Mouse (Mus musculus) urinary bladder, postnatal 10 days (tissue): ENCODE results near the gene Tpst1.
A peak's percentile ranks its signal among the peaks of the same experiment; 100 is the strongest.

Experiments used
- DNase-seq: peaks from one replicate; pipeline ENCODE4 v3.0.0; 2022; ENCODE audit warnings: low spot score

Tpst1 gene

GRCm38 (mm10) chr5:130089626-130090393 lies 16.7 kb downstream of the Tpst1 start:
- no peak for DNase-seq

- no peak for DNase-seq
These were observed 23.6 kb downstream of the Tpst1 start for GRCm38 (mm10) chr5:130096754-130097153.

GRCm38 (mm10) chr5:130097837-130098236 lies 24.7 kb downstream of the Tpst1 start:
- DNase-seq, result no peak

DNA sequence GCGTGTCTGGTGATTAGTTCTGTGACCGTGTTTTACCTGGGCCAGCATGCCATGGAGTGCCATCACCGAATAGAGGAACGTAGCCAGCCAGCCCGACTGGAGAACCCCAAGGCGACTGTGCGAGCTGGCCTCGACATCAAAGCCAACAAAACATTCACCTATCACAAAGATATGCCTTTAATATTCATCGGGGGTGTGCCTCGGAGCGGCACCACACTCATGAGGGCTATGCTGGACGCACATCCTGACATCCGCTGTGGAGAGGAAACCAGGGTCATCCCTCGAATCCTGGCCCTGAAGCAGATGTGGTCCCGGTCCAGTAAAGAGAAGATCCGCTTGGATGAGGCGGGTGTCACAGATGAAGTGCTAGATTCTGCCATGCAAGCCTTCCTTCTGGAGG lies 28.6 kb downstream of the Tpst1 start:
- DNase-seq, result no peak

- no peak for DNase-seq
These were observed 36.2 kb downstream of the Tpst1 start for GRCm38 (mm10) chr5:130109348-130109747.

DNA sequence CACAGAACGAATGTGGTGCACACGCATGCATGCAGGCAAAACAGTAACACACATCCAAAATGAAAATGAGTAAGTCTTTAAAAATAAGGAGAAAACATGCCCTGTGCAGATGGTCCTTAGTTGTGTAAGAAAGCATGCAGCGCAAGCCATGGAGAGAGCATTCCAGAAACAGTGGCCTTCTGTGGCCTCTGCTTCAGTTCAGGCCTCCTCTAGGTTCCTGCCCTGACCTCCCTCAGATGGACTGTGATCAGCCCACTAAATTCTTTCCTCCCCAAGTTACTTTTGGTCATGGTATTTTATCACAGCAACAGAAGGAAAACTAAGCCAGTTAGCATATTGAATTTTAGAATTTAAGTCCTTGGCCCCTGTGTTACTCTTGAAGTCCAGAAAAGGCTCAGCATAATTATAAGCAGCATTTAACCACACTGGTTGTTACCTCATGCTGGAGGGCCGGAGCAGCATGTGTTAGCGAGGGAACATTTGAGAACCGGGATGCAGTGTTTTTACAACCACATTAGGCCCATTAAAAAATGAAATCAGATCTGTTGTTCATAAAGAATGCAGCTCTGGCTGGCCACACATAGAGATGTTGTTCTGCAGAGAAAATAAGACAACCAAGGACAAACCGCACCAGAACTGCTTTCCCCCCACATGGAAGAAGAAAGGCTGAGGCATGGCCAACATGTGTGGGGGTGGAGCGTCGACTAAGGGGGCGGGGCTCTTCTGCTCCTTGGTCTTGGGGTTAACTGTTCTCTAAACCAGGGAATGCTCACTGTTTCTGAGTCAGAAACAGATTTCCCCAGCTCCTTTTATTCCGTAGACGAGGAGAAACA lies 37.7 kb downstream of the Tpst1 start:
- no peak for DNase-seq

DNA sequence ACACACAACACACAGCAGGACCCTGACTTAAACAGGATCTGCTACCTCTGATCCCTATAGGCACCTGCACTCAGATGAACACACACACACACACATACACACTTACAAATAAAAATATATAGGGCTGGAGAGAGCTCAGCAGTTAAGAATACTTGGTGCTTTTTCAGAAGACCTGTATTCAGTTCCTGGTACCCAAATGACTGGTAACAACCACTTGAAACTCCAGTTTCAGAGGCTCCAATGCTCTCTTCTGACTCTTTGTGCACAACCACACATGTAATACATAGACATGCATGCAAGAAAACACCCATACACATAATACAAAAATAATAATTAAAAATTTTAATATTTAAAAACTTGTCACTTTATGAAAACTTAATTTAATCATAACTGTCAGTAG lies 39.5 kb downstream of the Tpst1 start:
- no peak for DNase-seq

DNA sequence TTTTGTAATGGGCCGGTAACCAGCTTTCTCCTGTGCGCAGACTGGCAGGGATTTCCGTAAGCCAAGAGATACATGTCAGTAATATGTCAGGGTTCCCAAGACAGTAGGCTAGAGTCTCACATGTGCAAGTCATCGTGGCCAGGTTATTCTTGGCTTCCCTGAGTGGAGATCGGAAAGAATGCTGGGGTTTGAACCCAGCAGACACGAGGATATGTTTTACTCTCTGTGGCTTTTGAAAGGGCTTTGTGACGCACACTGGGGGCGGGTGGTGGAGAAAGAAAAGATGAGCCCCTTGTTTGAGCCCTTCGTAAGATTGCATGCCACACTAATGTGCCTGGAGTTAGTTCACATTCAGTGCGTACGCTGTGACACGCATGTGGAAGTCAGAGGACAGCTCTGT lies 43.0 kb downstream of the Tpst1 start:
- DNase-seq, result no peak

DNA sequence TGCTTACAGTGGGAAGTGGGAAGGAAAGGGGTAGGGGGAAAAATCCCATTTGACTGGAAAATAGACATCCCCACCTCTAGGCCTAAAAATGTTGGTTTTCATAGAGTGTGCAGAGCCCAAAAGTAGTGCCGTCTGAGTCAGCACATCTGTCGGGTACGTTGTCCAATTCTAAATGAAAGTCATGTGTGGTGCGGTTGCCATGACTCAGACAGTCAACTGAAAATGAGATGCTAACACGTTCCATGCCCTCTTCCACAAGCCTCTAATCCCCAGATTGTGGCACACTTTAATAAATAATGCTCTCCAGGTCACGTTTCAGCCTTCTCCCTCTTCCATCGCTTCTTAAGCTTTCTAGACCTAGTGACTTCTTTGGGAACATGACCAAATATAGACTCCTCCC lies 43.7 kb downstream of the Tpst1 start:
- DNase-seq, result no peak

- no peak for DNase-seq
These were observed 44.8 kb downstream of the Tpst1 start for GRCm38 (mm10) chr5:130117932-130118331.

DNA sequence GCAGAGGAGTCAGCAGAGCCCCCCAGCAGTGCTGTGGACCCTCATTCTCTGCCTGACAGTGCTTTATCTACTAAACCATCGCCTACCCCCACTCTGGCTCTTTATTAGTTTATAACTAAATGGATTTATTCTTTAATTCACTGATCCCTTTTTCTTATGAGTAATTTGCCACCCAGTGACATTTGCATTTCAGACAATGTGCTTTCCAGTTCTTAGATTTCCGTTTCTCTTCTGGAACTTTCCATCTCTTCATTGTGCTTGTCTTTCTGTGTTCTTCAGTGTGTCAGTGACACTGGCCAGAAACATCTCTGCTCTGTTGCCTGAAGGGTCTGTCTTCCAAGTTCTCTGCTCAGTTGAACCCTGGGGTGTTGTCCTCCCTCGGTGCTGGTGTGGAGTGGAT lies 46.1 kb downstream of the Tpst1 start:
- no peak for DNase-seq

DNA sequence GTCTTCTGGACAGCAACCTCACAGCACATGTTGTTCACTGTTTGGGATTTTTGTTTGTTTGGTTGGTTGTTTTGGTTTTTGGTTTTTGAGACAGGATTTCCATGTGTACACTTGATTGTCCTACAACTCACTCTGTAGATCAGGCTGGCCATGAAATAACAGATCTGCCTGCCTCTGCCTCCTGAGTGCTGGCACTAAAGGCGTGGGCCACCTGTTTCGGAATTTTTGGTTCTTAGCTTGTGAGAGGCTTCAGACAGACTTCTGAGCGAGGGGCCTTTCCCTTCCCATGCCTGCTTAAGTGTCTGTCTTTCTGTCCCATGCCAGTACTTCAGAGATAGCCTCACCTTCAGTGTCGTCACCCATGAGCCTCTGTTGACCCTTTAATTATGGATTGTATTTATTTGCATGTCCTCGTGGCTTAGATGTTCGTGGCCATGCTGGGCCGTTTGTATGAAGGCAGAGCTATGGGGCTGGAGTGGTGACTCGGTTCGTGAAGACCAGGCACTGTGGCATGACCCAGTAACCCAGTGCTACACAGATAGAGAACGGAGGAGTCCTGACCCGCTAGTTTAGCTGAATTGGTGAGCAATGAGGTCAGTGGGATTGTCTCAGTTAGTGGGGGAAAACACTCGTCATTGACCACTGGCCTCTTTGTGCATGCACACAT lies 47.1 kb downstream of the Tpst1 start:
- DNase-seq, result no peak

DNA sequence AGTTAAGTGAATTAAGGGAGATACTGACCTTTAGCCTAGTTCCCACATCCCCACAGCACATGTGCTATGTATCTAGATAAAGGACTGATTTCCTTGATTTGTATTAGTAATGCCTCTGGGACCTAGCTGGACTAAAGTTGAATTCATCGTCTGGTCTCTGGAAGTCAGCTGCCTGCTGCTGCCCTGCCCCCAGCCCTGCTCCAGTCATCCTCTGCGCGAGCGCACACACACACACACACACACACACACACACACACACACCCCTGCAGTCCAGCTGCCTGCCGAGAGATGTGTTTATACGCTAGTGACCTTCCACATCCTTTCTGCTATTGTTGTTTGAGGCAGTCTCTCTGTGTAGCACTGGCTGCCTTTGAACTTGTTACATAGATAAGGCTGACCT lies 47.8 kb downstream of the Tpst1 start:
- no peak for DNase-seq

DNA sequence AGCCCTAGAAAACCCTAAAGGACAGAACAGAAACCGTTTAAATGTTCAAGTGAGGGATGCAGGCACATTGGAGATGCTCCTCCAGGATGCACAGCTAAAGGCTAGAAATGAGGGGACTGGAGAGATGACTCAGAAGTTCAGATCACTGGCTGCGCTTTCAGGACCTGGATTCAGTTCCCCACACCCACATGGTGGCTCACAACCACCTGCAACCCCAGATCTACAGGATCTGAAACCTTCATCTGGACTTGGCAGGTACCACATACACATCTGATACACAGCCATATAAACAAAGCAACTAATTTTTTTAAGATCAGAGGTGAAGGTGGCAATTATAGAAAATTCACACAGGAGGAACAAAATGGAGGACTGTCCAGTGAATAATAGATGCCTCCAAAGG lies 49.2 kb downstream of the Tpst1 start:
- DNase-seq, result no peak

- DNase-seq, result no peak
These were observed 51.1 kb downstream of the Tpst1 start for GRCm38 (mm10) chr5:130124271-130124670.

- DNase-seq, result no peak
These were observed 55.8 kb downstream of the Tpst1 start for GRCm38 (mm10) chr5:130128686-130129523.

GRCm38 (mm10) chr5:130129524-130129793 lies 56.3 kb downstream of the Tpst1 start:
- DNase-seq, result no peak

DNA sequence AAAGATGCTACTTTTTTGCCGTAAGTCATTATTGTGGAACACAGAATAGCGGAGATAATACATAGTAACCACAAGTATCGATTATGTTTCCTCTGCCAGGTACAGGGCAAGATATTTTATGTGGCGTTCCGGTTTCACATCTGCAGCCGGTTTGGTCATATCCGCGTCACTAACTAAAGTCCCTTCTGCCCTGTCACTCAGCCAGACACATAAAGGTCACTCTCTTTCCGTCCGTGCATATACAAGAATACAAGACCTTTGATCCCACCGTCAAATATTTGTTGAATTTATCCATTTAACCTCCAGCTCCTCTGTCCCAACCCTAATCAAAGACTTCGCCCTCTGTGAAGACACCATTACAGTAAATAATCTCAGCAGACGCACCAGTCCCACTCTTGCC lies 63.5 kb downstream of the Tpst1 start:
- no peak for DNase-seq

- DNase-seq, result peak; percentile 52
These were observed 66.3 kb downstream of the Tpst1 start for GRCm38 (mm10) chr5:130139393-130139792.

DNA sequence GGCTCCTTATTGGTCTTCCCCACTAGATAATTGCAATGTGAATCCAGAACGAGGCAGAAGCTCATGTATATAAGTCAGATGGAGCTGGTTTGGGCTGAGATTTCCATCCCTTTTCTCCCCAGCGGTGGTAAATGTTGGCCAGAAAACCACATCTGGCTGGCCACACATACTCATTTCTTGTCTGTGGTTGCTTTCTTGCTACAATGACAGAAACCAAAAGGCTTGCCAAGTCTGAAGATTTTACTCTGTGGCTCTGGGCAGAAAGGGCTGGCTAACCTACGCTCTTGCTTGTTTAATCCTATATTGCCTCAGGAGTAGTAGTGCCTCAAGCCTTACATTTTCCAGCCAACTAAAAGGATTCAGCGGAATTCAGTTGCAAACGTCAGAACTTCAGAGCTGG lies 68.0 kb downstream of the Tpst1 start:
- DNase-seq, result no peak

DNA sequence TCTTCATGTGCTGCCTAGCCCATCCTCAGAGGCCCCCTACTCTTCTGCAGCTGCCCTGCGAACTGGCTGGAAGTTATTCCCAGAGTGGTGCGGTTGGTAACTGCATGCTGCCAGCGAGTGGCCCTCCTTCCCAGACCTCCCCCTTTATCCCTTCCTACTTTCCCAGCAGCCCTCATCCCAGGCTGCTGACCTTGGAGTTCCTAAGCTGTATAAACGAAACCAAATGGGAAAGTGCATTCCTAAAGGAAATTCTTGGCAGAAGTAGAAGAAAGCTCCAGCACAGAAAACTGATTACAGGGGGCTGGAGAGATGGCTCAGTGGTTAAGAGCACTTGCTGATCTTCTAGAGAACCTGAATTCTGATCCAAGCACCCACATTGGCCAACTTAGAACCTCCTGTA lies 68.9 kb downstream of the Tpst1 start:
- no peak for DNase-seq

GRCm38 (mm10) chr5:130143101-130143500 lies 70.0 kb downstream of the Tpst1 start:
- no peak for DNase-seq
